Mouse (Mus musculus) lung, postnatal 0 days (tissue): ENCODE measurements around the gene Vamp4.
A peak's percentile ranks its signal among the peaks of the same experiment; 100 is the strongest.

ENCODE experiments used
- CTCF ChIP-seq: IDR thresholded peaks from 2 replicates; pipeline ENCODE4 v1.5.1; 2016; ENCODE audit warnings: antibody characterized with exemption, mild to moderate bottlenecking
- EP300 ChIP-seq: IDR thresholded peaks from 2 replicates; pipeline ENCODE4 v1.6.1; 2016; ENCODE audit warnings: antibody characterized with exemption, mild to moderate bottlenecking, control low read depth

DNA sequence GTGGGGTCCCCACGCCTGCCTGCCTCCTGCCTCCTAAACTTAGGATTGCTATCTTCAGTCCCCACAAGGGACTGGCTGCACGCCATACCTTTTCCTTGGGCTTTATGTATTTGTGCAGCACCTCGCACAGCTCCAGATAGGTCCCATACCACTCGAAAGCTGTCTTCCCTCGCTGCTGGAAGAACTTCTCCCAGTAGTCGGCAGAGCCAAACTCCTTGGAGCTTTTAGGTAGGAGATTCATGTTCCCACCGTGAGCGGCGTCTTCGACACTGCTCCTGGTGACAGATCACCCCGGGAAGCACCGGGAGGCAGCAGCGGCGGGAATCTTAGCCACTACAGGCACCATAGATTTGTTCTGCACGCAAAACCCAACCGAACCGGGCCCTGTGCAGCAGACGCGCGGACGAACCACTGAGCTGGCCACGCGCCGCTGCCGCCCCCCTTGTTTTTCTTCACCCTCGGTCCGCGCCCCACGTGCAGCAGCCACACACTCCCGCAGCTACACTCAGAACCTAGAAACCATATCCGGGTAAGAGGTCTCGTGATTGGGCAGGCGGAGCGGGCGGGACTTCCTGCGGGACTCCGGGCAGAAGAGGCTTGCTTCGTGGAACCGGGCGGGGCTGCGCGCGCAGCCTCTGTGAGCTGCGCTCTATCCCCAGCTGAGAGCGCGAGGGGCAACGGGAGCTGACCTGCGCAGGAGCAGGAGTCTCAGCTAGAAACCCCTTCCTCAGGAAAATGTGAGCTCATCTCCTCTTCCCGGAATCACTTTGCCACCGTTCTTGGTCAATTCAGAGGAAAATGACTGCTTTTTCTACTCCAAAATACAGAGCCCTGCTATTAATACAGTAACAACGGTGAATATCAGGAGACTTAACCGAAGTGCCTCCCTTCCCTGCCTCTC, 22.0 kb upstream of the Vamp4 start, which contains the start of gene Mettl13:
- TF ChIP-seq CTCF: peak; percentile 7; the same call in 1 of the 2 replicates
- no peak for TF ChIP-seq EP300
